Mouse (Mus musculus): ENCODE measurements around the gene Lpar3. TPM values are rescaled to one million over a fixed set of nuclear protein-coding genes. Genes with fewer than 3 reads are reported as not detected.

Lpar3 gene
- 1.5 and 2.1 TPM in 2 replicates for polyA plus RNA-seq (2016; fragmentation: Nextera tagmentation; extraction: Ambion mirVana)

DNA sequence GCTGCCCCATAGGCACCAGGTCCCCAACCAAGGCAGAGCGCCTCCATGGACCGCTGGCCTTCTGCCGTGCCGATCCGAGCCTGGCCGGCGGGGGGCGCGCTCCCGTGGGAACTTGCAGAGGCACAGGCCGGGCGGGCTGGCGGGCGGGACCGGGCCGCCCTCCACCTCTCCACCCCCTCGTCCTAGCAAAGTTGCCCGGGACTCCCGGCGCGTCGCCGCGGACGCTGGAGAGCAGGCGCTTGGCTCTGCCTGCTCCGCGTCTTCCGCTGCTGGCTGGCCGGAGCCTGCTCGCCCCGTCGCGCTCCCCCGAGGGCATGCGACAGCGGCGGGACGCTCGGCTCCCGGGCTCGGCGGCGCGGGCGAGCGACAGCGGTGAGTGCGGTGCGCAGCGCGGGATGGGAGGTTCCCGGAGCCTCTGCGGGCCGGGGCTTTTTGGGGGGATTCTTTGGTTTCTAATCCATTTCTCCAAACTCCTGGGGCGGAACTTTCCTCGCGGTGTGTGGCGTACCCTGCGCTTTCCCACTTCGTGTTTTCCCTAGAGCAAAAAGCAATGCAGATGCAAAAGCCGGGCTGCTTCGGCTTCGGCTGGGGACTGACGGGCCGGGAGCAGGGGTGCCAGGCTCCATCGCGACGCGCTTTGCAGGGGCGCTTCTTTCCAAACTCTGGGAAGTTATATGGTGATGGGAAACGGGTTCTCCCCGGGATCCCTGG is at the start of gene Lpar3:
Gene Lpar3 (plus strand): TSS at position 188 of the 711 bp plus-strand sequence.
- peak within 1 kb of the TSS; percentile 48 for H3K4me3 ChIP-seq
- H3K27me3 ChIP-seq (replicated peaks) = peaks cover 32% of the 10 kb centered on the region
- under 1% methylated on average over 73 of the region's 73 CpGs for WGBS
- no peak within 1 kb of the TSS for H3K27ac ChIP-seq
- peaks cover 12% of the 10 kb centered on the region for H3K4me1 ChIP-seq
- H3K4me2 ChIP-seq (replicated peaks) = peak within 1 kb of the TSS; percentile 89
- no peaks in the 10 kb centered on the region for H3K9me3 ChIP-seq
- peak; percentile 86 for ATAC-seq (ENCODE audit: low FRiP score, low read depth)
- peak within 1 kb of the TSS; percentile 50 for H3K9ac ChIP-seq
- no peaks in the 10 kb centered on the region for H3K36me3 ChIP-seq

DNA sequence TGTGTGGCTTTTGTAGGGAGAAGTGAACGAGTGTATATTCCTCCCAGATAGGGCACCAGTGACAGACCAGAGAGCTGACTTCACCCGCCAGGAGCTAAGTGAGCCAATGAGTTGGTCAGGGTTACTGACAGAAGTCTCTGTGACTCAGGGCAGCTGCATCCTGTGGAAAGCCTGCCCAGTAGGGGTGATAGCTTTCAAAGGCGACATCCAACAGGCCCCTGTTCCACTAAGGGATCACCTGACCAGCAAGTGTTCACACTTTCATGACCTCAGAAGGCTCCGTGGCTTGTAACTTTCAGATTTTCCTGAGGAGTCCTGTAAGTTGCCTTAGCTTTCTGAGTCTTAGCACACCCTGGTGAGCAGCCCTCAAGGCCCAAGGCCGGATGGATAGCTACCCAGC is 47.7 kb upstream of the Lpar3 start:
- 85% methylated on average over 5 of the region's 5 CpGs for WGBS
- Histone ChIP-seq H3K9me3 (no peaks in the 10 kb centered on the region), H3K36me3 (no peaks in the 10 kb centered on the region), H3K27ac (no peak overlapping the region), H3K27me3 (replicated peaks) (no peaks in the 10 kb centered on the region), H3K9ac (no peak overlapping the region), H3K4me2 (replicated peaks) (no peak overlapping the region), H3K4me3 (no peak overlapping the region), H3K4me1 (no peaks in the 10 kb centered on the region)
- ATAC-seq (ENCODE audit: low FRiP score, low read depth) = no peak

DNA sequence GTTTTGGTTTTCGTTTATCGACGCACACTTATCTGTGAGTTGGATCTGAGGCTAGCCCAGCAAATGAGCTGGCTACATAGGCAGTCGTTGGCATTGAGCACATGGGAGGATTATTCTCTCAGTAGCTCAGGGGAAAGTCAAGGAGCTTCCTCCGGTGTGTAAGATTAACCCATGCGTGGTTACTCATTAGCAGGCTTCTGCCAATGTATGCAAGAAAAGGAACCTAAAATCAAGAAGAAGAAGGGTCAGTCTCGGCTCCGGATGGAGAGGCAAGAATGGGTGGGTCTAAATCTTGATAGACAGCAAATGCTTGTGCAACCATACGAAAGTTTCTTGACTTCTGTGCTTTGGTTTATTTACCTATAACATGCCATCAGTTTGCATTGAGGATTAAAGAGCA is 46.5 kb upstream of the Lpar3 start:
- ATAC-seq (ENCODE audit: low FRiP score, low read depth) = no peak
- WGBS = 87% methylated on average over 9 of the region's 9 CpGs
- Histone ChIP-seq H3K4me3 (no peak overlapping the region), H3K27ac (no peak overlapping the region), H3K9me3 (no peaks in the 10 kb centered on the region), H3K4me1 (no peaks in the 10 kb centered on the region), H3K4me2 (replicated peaks) (no peak overlapping the region), H3K9ac (no peak overlapping the region), H3K27me3 (replicated peaks) (no peaks in the 10 kb centered on the region), H3K36me3 (no peaks in the 10 kb centered on the region)

DNA sequence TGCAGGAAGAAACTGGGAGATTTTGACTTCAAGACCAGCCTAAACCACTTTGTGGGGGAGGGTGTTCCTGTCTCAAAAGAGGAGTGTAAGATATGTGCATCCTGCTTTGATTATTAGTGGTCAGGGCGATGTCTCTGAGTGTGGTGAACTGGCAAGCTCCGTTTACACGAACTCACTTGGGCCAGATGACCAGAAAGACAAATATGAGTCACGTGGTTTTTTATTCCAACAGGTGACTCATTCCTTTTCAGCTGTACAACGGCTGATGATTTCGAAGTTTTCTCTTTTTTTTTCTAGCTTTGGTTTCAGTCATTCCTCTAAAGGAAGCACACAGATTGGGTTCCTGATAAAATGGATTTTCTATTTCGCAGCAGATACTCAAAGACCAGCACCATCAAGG is 43.5 kb upstream of the Lpar3 start:
- Histone ChIP-seq H3K27ac (no peak overlapping the region), H3K27me3 (replicated peaks) (0 out of 2 replicates have a peak, but pooled peaks cover 2% of the 10 kb centered on the region), H3K36me3 (no peaks in the 10 kb centered on the region), H3K4me1 (no peaks in the 10 kb centered on the region), H3K4me2 (replicated peaks) (no peak overlapping the region), H3K9ac (no peak overlapping the region), H3K4me3 (no peak overlapping the region), H3K9me3 (no peaks in the 10 kb centered on the region)
- 80% methylated on average over 7 of the region's 7 CpGs for WGBS
- ATAC-seq (ENCODE audit: low FRiP score, low read depth) = no peak

DNA sequence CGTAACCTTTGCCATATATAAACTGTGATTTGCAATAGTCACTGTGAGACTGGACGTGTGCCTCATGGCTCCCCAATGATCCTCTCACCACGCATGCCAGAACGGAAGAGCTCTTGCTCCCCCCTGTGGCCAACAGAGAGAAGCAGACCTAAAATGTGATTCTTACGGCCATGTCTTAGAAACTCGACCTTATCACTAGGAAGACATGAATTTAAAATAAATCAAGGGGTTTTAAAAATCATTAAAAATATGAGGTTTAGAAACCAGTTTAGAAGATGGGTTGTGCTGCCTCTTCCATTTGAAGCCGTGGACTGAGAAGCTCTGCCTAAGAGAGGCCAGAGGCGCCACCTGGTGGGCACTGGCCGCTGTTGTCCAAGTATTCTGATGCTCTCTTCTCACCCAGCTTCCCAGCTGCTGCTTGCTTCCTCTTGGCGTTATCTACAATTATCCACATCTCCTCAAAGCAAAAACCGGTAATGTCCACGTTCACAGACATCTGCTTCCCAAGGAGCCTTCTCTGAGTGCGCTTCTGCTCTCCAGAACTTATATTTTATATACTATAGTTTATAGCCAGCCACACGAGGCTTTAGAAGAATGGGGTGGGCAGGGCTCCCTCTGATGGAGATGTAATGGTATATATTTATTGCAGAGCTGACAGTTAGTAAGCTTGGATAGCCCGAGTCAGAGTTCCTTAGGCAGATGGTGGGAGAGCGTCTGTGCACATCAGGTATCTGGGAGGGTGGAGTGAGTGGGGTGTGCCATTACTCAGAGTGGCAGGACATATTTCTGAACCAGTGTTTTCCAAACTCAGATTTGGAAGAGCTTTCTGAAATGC is 42.8 kb upstream of the Lpar3 start:
- WGBS = 4% methylated on average over 16 of the region's 16 CpGs
- Histone ChIP-seq H3K9ac (no peak overlapping the region), H3K27ac (no peak overlapping the region), H3K4me3 (no peak overlapping the region; the same call in 1 of the 2 replicates), H3K4me1 (no peaks in the 10 kb centered on the region), H3K9me3 (no peaks in the 10 kb centered on the region), H3K36me3 (no peaks in the 10 kb centered on the region), H3K27me3 (replicated peaks) (0 out of 2 replicates have a peak, but pooled peaks cover 3% of the 10 kb centered on the region), H3K4me2 (replicated peaks) (peak overlapping the region; percentile 56)
- ATAC-seq (ENCODE audit: low FRiP score, low read depth) = peak; percentile 86

GRCm38 (mm10) chr3:146180341-146180740 is 40.4 kb upstream of the Lpar3 start:
- Histone ChIP-seq H3K27me3 (replicated peaks) (peaks cover 12% of the 10 kb centered on the region; the same call in 1 of the 2 replicates), H3K4me3 (no peak overlapping the region), H3K36me3 (no peaks in the 10 kb centered on the region), H3K27ac (no peak overlapping the region), H3K9ac (no peak overlapping the region), H3K9me3 (no peaks in the 10 kb centered on the region), H3K4me1 (peaks cover 4% of the 10 kb centered on the region; the same call in 1 of the 2 replicates), H3K4me2 (replicated peaks) (no peak overlapping the region)
- WGBS = 32% methylated on average over 2 of the region's 2 CpGs
- no peak for ATAC-seq (ENCODE audit: low FRiP score, low read depth)

DNA sequence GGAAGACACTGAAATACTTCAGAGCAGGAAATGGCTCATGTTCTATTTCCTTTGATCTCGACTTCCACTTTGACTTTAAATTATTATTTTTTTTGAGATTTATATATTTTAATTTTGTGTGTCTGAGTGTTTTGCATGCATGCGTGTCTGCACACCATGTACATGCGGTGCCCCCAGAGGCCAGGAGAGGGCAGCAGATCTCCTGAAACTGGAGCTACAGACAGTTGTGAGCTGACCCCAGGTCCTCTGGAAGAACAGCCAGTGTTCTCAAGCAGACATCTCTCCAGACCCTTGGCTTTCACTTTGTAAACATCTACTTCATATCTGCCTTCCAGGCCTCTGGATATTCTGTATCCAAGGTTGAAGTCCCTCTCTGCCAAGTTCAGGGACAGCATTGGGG is 39.8 kb upstream of the Lpar3 start:
- H3K4me3 ChIP-seq = no peak overlapping the region
- no peak overlapping the region for H3K27ac ChIP-seq
- H3K4me2 ChIP-seq (replicated peaks) = no peak overlapping the region
- H3K4me1 ChIP-seq = peaks cover 7% of the 10 kb centered on the region; the same call in 1 of the 2 replicates
- H3K9ac ChIP-seq = no peak overlapping the region
- WGBS = 33% methylated on average over 3 of the region's 3 CpGs
- no peak for ATAC-seq (ENCODE audit: low FRiP score, low read depth)
- no peaks in the 10 kb centered on the region for H3K9me3 ChIP-seq
- no peaks in the 10 kb centered on the region for H3K36me3 ChIP-seq
- H3K27me3 ChIP-seq (replicated peaks) = peaks cover 12% of the 10 kb centered on the region; the same call in 1 of the 2 replicates

DNA sequence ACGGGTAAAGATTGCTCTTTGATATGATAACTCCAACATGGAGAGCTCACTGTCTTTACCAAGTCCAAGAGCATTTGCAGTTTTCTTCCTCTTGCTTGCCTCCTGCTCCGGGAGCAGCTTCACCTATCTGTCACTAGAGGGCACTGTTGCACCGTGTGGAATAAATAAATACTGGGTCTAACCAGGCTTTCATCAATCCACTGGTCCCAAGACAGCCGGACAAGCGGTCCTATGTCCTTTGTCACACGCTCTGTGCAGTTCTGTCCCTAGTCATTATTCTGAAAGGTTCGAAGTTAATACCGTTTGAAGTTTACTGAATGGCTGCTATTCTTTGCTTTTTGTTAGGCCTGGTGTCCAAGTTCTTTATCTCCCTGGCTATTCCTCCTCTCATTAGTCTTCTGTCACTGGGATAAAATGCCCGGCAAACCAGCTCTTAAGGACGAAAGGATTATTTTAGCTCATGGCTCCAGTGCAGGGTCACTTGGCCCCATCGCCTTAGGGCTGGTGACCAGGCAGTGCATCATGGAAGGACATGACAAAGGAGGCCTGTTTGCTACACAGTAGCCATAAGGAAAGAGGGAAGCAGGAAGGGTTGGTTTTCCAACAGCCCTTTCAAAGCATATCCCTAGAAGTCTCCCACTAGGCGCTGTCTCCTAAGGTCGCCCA is 35.6 kb upstream of the Lpar3 start:
- no peaks in the 10 kb centered on the region for H3K9me3 ChIP-seq
- no peak overlapping the region for H3K9ac ChIP-seq
- peaks cover 12% of the 10 kb centered on the region for H3K27me3 ChIP-seq (replicated peaks)
- H3K4me2 ChIP-seq (replicated peaks) = peak overlapping the region; percentile 32; the same call in 1 of the 2 replicates
- H3K4me1 ChIP-seq = peaks cover 7% of the 10 kb centered on the region; the same call in 1 of the 2 replicates
- H3K36me3 ChIP-seq = no peaks in the 10 kb centered on the region
- 19% methylated on average over 13 of the region's 13 CpGs for WGBS
- H3K4me3 ChIP-seq = no peak overlapping the region
- H3K27ac ChIP-seq = no peak overlapping the region
- ATAC-seq (ENCODE audit: low FRiP score, low read depth) = peak; percentile 79

- Histone ChIP-seq H3K27ac (no peak overlapping the region), H3K4me2 (replicated peaks) (no peak overlapping the region), H3K4me1 (peaks cover 7% of the 10 kb centered on the region; the same call in 1 of the 2 replicates), H3K9me3 (no peaks in the 10 kb centered on the region), H3K36me3 (no peaks in the 10 kb centered on the region), H3K27me3 (replicated peaks) (peaks cover 13% of the 10 kb centered on the region), H3K9ac (no peak overlapping the region), H3K4me3 (no peak overlapping the region)
- WGBS = 83% methylated on average over 10 of the region's 10 CpGs
- no peak for ATAC-seq (ENCODE audit: low FRiP score, low read depth)
These were observed 34.7 kb upstream of the Lpar3 start for GRCm38 (mm10) chr3:146186033-146186432.

DNA sequence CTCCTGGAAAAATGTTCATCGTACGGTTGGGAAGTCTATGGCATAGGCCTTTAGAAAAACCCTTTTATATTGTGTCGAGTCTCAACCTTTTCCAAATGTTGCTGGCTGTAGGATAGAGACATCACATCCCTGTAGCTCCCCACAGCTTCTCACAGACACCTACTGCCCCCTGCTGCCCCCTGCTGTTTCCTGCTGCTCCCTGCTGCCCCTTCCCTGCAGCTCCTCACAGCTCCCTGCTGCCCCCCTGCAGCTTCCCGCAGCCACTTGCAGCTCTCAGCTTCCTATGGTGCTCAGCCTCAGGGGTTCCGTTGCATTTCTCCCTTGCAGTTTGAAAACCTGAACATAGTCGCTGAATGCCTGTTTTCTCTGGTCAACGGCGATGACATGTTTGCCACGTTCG is 30.8 kb upstream of the Lpar3 start:
- ATAC-seq (ENCODE audit: low FRiP score, low read depth) = no peak
- H3K4me3 ChIP-seq = no peak overlapping the region
- H3K9ac ChIP-seq = no peak overlapping the region

GRCm38 (mm10) chr3:146192507-146192906 is 28.3 kb upstream of the Lpar3 start:
- no peaks in the 10 kb centered on the region for H3K9me3 ChIP-seq
- H3K27me3 ChIP-seq (replicated peaks) = peaks cover 6% of the 10 kb centered on the region; the same call in 1 of the 2 replicates

More for the DNA sequence above, 30.8 kb upstream of the Lpar3 start:
- H3K4me1 ChIP-seq = peaks cover 7% of the 10 kb centered on the region; the same call in 1 of the 2 replicates
- 65% methylated on average over 10 of the region's 10 CpGs for WGBS
- no peak overlapping the region for H3K4me2 ChIP-seq (replicated peaks)
- no peaks in the 10 kb centered on the region for H3K9me3 ChIP-seq
- no peaks in the 10 kb centered on the region for H3K36me3 ChIP-seq
- no peak overlapping the region for H3K27ac ChIP-seq
- peaks cover 6% of the 10 kb centered on the region; the same call in 1 of the 2 replicates for H3K27me3 ChIP-seq (replicated peaks)

GRCm38 (mm10) chr3:146195153-146195552 is 25.6 kb upstream of the Lpar3 start:
- H3K4me2 ChIP-seq (replicated peaks) = no peak overlapping the region
- no peaks in the 10 kb centered on the region for H3K9me3 ChIP-seq
- no peak overlapping the region for H3K9ac ChIP-seq
- peaks cover 13% of the 10 kb centered on the region for H3K4me1 ChIP-seq
- H3K27ac ChIP-seq = no peak overlapping the region
- WGBS = 88% methylated on average over 5 of the region's 5 CpGs
- no peak for ATAC-seq (ENCODE audit: low FRiP score, low read depth)
- 0 out of 2 replicates have a peak, but pooled peaks cover 6% of the 10 kb centered on the region for H3K27me3 ChIP-seq (replicated peaks)
- H3K4me3 ChIP-seq = no peak overlapping the region
- no peaks in the 10 kb centered on the region for H3K36me3 ChIP-seq

More at GRCm38 (mm10) chr3:146192507-146192906, 28.3 kb upstream of the Lpar3 start:
- H3K27ac ChIP-seq = no peak overlapping the region
- no peak for ATAC-seq (ENCODE audit: low FRiP score, low read depth)
- H3K36me3 ChIP-seq = no peaks in the 10 kb centered on the region
- H3K4me1 ChIP-seq = no peaks in the 10 kb centered on the region
- H3K4me3 ChIP-seq = no peak overlapping the region
- no peak overlapping the region for H3K4me2 ChIP-seq (replicated peaks)
- H3K9ac ChIP-seq = no peak overlapping the region
- WGBS = 90% methylated on average over 1 of the region's 1 CpGs
